Mouse (Mus musculus) limb, embryonic 14.5 days (tissue): ENCODE data around the gene Gm7861. TPM values are rescaled to one million over a fixed set of nuclear protein-coding genes. Genes with fewer than 3 reads are reported as not detected.
"Not testable (repeated sequence)": the region's sequence is repeated elsewhere in the genome, so short reads cannot be mapped to it uniquely, and the experiment has no call there.

ENCODE experiments used
- ATAC-seq: fragments of 200-750 bp; cut with Nextera tagmentation; 2 replicates; pipeline ENCODE4 v1.8.0; 2017; ENCODE audit warnings: low read depth, moderate number of reproducible peaks, moderate TSS enrichment; ENCODE audit not compliant: low FRiP score
- DNase-seq: peaks from one replicate; pipeline ENCODE4 v3.0.0-alpha.2; 2015; ENCODE audit warnings: low spot score
- H3K27ac ChIP-seq: fragments of 300-500 bp; sonication (generic); replicated peaks from 2 replicates; pipeline ENCODE4 v1.5.1; 2014; ENCODE audit warnings: low read depth, mild to moderate bottlenecking, low read length, moderate library complexity, mixed read lengths
- H3K27me3 ChIP-seq: fragments of 300-500 bp; sonication (generic); 2 replicates; pipeline ENCODE4 v1.6.1; 2014; ENCODE audit warnings: low read length, mixed read lengths; ENCODE audit not compliant: control insufficient read depth, insufficient read depth
- H3K36me3 ChIP-seq: fragments of 300-500 bp; sonication (generic); 2 replicates; pipeline ENCODE4 v1.6.1; 2014; ENCODE audit warnings: mild to moderate bottlenecking, low read length, moderate library complexity, mixed read lengths; ENCODE audit not compliant: control insufficient read depth, insufficient read depth
- H3K4me1 ChIP-seq: fragments of 300-500 bp; sonication (generic); 2 replicates; pipeline ENCODE4 v1.6.1; 2014; ENCODE audit warnings: antibody characterized with exemption, low read length, mixed read lengths; ENCODE audit not compliant: control insufficient read depth, insufficient read depth
- H3K4me2 ChIP-seq: fragments of 300-500 bp; sonication (generic); replicated peaks from 2 replicates; pipeline ENCODE4 v1.6.1; 2014; ENCODE audit warnings: low read depth, mild to moderate bottlenecking, low read length, moderate library complexity; ENCODE audit not compliant: severe bottlenecking
- H3K4me3 ChIP-seq: fragments of 300-500 bp; sonication (generic); replicated peaks from 2 replicates; pipeline ENCODE4 v1.5.1; 2014; ENCODE audit warnings: low read length
- H3K9ac ChIP-seq: fragments of 300-500 bp; sonication (generic); 2 replicates; pipeline ENCODE4 v1.6.1; 2014; ENCODE audit warnings: mild to moderate bottlenecking, low read depth, low read length, moderate library complexity; ENCODE audit not compliant: severe bottlenecking
- H3K9me3 ChIP-seq: fragments of 300-500 bp; sonication (generic); 2 replicates; pipeline ENCODE4 v1.6.1; 2016; ENCODE audit warnings: low read length; ENCODE audit not compliant: control insufficient read depth
- WGBS: fragments of 180-500 bp; shearing (Covaris S2); extraction: QIAGEN DNeasy Blood & Tissue Kit; methylation state at CpG from one replicate; pipeline ENCODE4 v1.1.7; 2014; 5-methylcytosine and 5-hydroxymethylcytosine counted together
- polyA plus RNA-seq, 2 experiments: library from polyadenylated mRNA; depleted of rRNA in 1 of 2; stranded (reverse) in 1 of 2; unstranded in 1 of 2; fragments of >200 nt; fragmentation: Nextera tagmentation in 1 of 2; extraction: Ambion mirVana in 1 of 2; gene quantifications; 2 replicates each; pipeline versions ENCODE4 v1.2.1 to v1.2.3; 2012 to 2014

The Gm7861 gene
- not detected in 2 replicates for polyA plus RNA-seq (2012; rRNA removed)
- not detected in 2 replicates for polyA plus RNA-seq (2014; fragmentation: Nextera tagmentation; extraction: Ambion mirVana)

- not testable (repeated sequence) for H3K9me3 ChIP-seq, H3K9ac ChIP-seq, H3K27ac ChIP-seq, H3K4me1 ChIP-seq, H3K27me3 ChIP-seq, H3K4me2 ChIP-seq, H3K4me3 ChIP-seq, DNase-seq, ATAC-seq, H3K36me3 ChIP-seq
- no CpG with 5 or more reads among the region's 1 CpGs for WGBS
These were observed at the start of gene Gm7861 for GRCm38 (mm10) chr8:21594408-21594807. TSS of gene Gm7861 (minus strand) at chr8:21594508.

DNA sequence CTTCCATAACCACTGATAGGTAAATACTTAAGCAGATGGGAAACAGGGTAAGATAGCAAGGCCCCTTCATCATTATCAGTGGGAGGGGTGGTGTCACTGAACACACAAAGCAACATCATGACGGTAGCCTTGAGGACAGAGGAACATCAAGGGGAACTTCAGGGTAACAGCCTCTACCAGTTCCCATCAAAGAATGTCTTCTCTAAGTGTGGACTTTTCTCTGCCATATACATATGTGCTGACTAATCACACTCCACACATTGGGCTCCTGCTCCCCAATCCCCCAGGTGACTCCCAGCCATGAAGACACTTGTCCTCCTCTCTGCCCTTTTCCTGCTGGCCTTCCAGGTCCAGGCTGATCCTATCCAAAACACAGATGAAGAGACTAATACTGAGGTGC lies 23.6 kb upstream of the Gm7861 start, which contains the start of gene Defa26:
TSS of gene Defa26 (plus strand) at position 301 of the 400 bp plus-strand sequence.
- H3K9me3 ChIP-seq, ATAC-seq, H3K27ac ChIP-seq, H3K27me3 ChIP-seq, H3K4me2 ChIP-seq, H3K4me1 ChIP-seq, H3K36me3 ChIP-seq, DNase-seq, H3K4me3 ChIP-seq, H3K9ac ChIP-seq: not testable (repeated sequence)
- no CpG with 5 or more reads among the region's 1 CpGs for WGBS

DNA sequence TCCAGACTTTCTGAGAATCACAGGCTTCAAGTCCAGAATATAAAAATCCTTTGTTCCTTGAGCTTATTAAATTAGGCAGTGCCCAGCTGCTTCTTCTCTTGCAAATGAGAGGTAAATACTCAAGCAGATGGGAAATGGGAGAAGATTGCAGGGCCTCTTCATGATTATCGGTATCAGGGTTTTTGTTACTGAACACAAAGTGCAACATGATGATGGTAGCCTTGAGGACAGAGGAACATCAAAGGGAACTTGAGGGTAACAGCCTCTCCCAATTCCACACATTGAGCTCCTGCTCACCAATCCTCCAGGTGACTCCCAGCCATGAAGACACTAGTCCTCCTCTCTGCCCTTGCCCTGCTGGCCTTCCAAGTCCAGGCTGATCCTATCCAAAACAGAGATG lies 11.6 kb downstream of the Gm7861 start, which contains the start of gene Defa28:
TSS of gene Defa28 (plus strand) at position 301 of the 400 bp plus-strand sequence.
- ATAC-seq: not testable (repeated sequence)
- WGBS: no CpG with 5 or more reads among the region's 1 CpGs

GRCm38 (mm10) chr8:21565086-21565485 lies 29.2 kb downstream of the Gm7861 start, which contains the start of gene Defa37:
TSS of gene Defa37 (plus strand) at chr8:21565386.
- not testable (repeated sequence) for H3K4me1 ChIP-seq, H3K27ac ChIP-seq, H3K9me3 ChIP-seq, H3K36me3 ChIP-seq, H3K27me3 ChIP-seq, H3K4me3 ChIP-seq, H3K9ac ChIP-seq, ATAC-seq, H3K4me2 ChIP-seq, DNase-seq
- no CpG with 5 or more reads among the region's 1 CpGs for WGBS

More for the DNA sequence above, 11.6 kb downstream of the Gm7861 start, which contains the start of gene Defa28:
- H3K4me3 ChIP-seq, H3K4me2 ChIP-seq, DNase-seq, H3K4me1 ChIP-seq, H3K9ac ChIP-seq, H3K36me3 ChIP-seq, H3K27me3 ChIP-seq, H3K27ac ChIP-seq, H3K9me3 ChIP-seq: not testable (repeated sequence)

Other genes starting within 250 kb of the Gm7861 start
- gene Defa2, start 216.0 kb downstream of the Gm7861 start, polyA plus RNA-seq (2012; rRNA removed): not detected in 2 replicates
- not detected in 2 replicates for gene Defa2, start 216.0 kb downstream of the Gm7861 start, polyA plus RNA-seq (2014; fragmentation: Nextera tagmentation; extraction: Ambion mirVana)
- not detected in 2 replicates for gene Defa33, start 202.7 kb downstream of the Gm7861 start, polyA plus RNA-seq (2012; rRNA removed)
- not detected in 2 replicates for gene Defa33, start 202.7 kb downstream of the Gm7861 start, polyA plus RNA-seq (2014; fragmentation: Nextera tagmentation; extraction: Ambion mirVana)
- 0.54 TPM in 1 of 2 replicates, not detected in the other for gene Defa36, start 167.1 kb downstream of the Gm7861 start, polyA plus RNA-seq (2012; rRNA removed)
- gene Defa36, start 167.1 kb downstream of the Gm7861 start, polyA plus RNA-seq (2014; fragmentation: Nextera tagmentation; extraction: Ambion mirVana): not detected in 2 replicates
- not detected in 2 replicates for gene Gm7849, start 137.9 kb downstream of the Gm7861 start, polyA plus RNA-seq (2012; rRNA removed)
- gene Gm7849, start 137.9 kb downstream of the Gm7861 start, polyA plus RNA-seq (2014; fragmentation: Nextera tagmentation; extraction: Ambion mirVana): not detected in 2 replicates
- gene Defa20, start 85.2 kb downstream of the Gm7861 start, polyA plus RNA-seq (2012; rRNA removed): not detected in 2 replicates
- not detected in 2 replicates for gene Defa20, start 85.2 kb downstream of the Gm7861 start, polyA plus RNA-seq (2014; fragmentation: Nextera tagmentation; extraction: Ambion mirVana)
- gene Defa32, start 65.5 kb downstream of the Gm7861 start, polyA plus RNA-seq (2012; rRNA removed): not detected in 2 replicates
- gene Defa32, start 65.5 kb downstream of the Gm7861 start, polyA plus RNA-seq (2014; fragmentation: Nextera tagmentation; extraction: Ambion mirVana): not detected in 2 replicates
- not detected in 2 replicates for gene Defa37, start 29.1 kb downstream of the Gm7861 start, polyA plus RNA-seq (2012; rRNA removed)
- gene Defa37, start 29.1 kb downstream of the Gm7861 start, polyA plus RNA-seq (2014; fragmentation: Nextera tagmentation; extraction: Ambion mirVana): not detected in 2 replicates
- not detected in 2 replicates for gene Defa28, start 11.5 kb downstream of the Gm7861 start, polyA plus RNA-seq (2012; rRNA removed)
- gene Defa28, start 11.5 kb downstream of the Gm7861 start, polyA plus RNA-seq (2014; fragmentation: Nextera tagmentation; extraction: Ambion mirVana): not detected in 2 replicates
- gene Defa26, start 23.7 kb upstream of the Gm7861 start, polyA plus RNA-seq (2012; rRNA removed): not detected in 2 replicates
- gene Defa26, start 23.7 kb upstream of the Gm7861 start, polyA plus RNA-seq (2014; fragmentation: Nextera tagmentation; extraction: Ambion mirVana): not detected in 2 replicates
- gene Defa17, start 61.3 kb upstream of the Gm7861 start, polyA plus RNA-seq (2012; rRNA removed): not detected in 2 replicates
- not detected in 2 replicates for gene Defa17, start 61.3 kb upstream of the Gm7861 start, polyA plus RNA-seq (2014; fragmentation: Nextera tagmentation; extraction: Ambion mirVana)
- not detected in 2 replicates for gene Defa34, start 71.3 kb upstream of the Gm7861 start, polyA plus RNA-seq (2012; rRNA removed)
- gene Defa34, start 71.3 kb upstream of the Gm7861 start, polyA plus RNA-seq (2014; fragmentation: Nextera tagmentation; extraction: Ambion mirVana): not detected in 2 replicates
- 0.19 TPM in 1 of 2 replicates, not detected in the other for gene AY761184, start 109.1 kb upstream of the Gm7861 start, polyA plus RNA-seq (2012; rRNA removed)
- not detected in 2 replicates for gene AY761184, start 109.1 kb upstream of the Gm7861 start, polyA plus RNA-seq (2014; fragmentation: Nextera tagmentation; extraction: Ambion mirVana)
- 0.29 TPM in 1 of 2 replicates, not detected in the other for gene Defa24, start 140.0 kb upstream of the Gm7861 start, polyA plus RNA-seq (2012; rRNA removed)
- not detected in 2 replicates for gene Defa24, start 140.0 kb upstream of the Gm7861 start, polyA plus RNA-seq (2014; fragmentation: Nextera tagmentation; extraction: Ambion mirVana)
- gene Defb50, start 229.0 kb upstream of the Gm7861 start, polyA plus RNA-seq (2012; rRNA removed): not detected in 2 replicates
- gene Defb50, start 229.0 kb upstream of the Gm7861 start, polyA plus RNA-seq (2014; fragmentation: Nextera tagmentation; extraction: Ambion mirVana): not detected in 2 replicates
- not detected in 2 replicates for gene Defb2, start 245.4 kb upstream of the Gm7861 start, polyA plus RNA-seq (2012; rRNA removed)
- gene Defb2, start 245.4 kb upstream of the Gm7861 start, polyA plus RNA-seq (2014; fragmentation: Nextera tagmentation; extraction: Ambion mirVana): 1.8 TPM in 1 of 2 replicates, not detected in the other